Mouse (Mus musculus): Measurements from ENCODE around the gene Tubal3. TPM values are rescaled to one million over a fixed set of nuclear protein-coding genes. Genes with fewer than 3 reads are reported as not detected.

Tubal3 gene
- polyA plus RNA-seq, 1 experiment from 2014 or later, result not detected

DNA sequence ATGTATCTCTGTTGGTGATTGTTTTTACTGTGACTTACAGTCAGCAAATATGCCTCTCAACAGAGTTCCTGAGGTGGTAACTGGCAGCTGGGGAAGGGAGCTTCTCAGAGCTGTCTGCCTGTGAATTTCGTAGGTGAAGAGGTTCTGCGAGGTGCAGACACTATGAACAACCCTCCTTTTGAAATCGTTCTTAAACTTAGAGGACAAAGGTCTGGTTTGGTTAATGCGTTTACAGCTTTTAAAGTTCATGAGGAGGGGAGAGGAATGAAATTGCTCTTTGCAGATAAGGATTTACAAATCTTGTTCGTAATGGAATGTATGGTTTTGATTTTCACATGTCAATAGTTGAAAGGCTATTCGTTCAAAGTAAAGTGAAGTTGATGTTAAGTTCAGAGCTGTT, 7.6 kb downstream of the Tubal3 start:
- Histone ChIP-seq H3K4me1 (no peaks in the 10 kb centered on the region), H3K4me3 (no peak overlapping the region), H3K9ac (no peak overlapping the region), H3K27me3 (replicated peaks) (no peaks in the 10 kb centered on the region), H3K27ac (no peak overlapping the region), H3K36me3 (no peaks in the 10 kb centered on the region), H3K4me2 (no peak overlapping the region), H3K9me3 (replicated peaks) (no peaks in the 10 kb centered on the region)
- no peak for ATAC-seq
- 68% methylated on average over 6 of the region's 6 CpGs for WGBS (ENCODE audit: insufficient replicate concordance)

DNA sequence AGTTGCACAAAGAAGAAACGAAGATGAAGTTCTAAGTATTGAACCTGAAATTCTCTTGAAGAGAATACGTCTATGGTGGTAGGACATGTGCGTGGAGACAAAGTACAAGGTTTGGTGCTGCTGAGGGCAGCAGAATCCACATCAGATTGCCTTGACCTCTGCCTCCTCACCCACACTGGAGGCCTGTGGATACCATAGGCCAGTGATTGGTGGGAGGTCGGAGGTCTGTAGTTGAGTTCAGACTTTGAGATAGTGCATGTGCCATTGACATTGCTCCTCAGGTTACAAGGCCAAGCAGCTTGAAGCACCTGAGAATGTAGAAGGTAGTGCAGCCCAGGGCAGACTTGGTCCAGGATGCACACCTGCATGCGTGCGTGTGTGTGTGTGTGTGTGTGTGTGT, 8.0 kb downstream of the Tubal3 start:
- no peaks in the 10 kb centered on the region for H3K36me3 ChIP-seq
- H3K27me3 ChIP-seq (replicated peaks), result no peaks in the 10 kb centered on the region
- H3K9ac ChIP-seq, result no peak overlapping the region
- 66% methylated on average over 6 of the region's 6 CpGs for WGBS (ENCODE audit: insufficient replicate concordance)
- ATAC-seq, result peak; percentile 58; the same call in 1 of the 2 replicates
- no peak overlapping the region for H3K4me2 ChIP-seq
- no peak overlapping the region for H3K4me3 ChIP-seq
- H3K4me1 ChIP-seq, result no peaks in the 10 kb centered on the region
- no peaks in the 10 kb centered on the region for H3K9me3 ChIP-seq (replicated peaks)
- no peak overlapping the region for H3K27ac ChIP-seq

DNA sequence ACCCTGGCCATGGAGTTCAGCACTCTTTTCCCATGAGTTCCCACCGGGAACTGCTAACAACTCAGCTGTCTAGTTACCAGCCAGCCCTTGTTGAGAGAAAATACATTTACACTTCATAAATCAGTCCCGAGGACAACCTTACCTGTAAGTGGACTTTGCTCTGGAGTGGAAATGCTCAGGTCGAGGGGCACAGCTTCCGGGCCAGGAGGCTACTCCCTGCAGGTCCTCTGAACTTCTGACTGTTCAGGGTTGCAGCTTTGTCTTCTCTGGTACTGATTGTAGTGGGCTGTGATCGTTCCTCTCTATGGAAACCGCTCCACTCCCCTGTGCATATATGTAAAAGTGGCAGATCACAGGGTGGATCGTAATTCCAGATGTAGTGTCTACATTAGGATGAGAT, 26.6 kb downstream of the Tubal3 start:
- Histone ChIP-seq H3K27ac (no peak overlapping the region), H3K27me3 (replicated peaks) (no peaks in the 10 kb centered on the region), H3K9me3 (replicated peaks) (no peaks in the 10 kb centered on the region), H3K4me3 (no peak overlapping the region), H3K36me3 (no peaks in the 10 kb centered on the region), H3K4me1 (no peaks in the 10 kb centered on the region), H3K4me2 (no peak overlapping the region), H3K9ac (no peak overlapping the region)
- WGBS (ENCODE audit: insufficient replicate concordance), result 64% methylated on average over 7 of the region's 7 CpGs
- no peak for ATAC-seq

DNA sequence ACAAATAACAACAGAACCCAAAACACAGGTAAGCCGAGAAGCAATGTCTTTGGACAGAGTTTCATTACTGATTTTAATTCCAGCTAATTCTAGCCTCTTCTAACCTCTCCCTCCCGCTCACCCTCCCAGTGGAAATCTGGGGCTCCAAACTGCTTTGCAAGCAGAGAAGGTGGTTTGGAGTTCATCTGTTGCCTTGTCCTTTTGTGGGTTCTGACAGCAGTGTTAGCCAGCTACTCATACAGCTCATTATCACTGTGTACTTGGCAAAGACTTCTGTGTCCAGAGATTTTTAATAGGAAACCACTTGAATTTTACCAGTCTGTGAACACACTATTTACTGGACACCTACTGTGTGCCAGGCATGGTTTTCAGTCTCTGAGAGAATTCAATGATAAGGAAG, 27.2 kb downstream of the Tubal3 start, which contains the start of gene Ucn3:
Gene Ucn3 (minus strand): TSS at position 101 of the 400 bp plus-strand sequence.
- WGBS (ENCODE audit: insufficient replicate concordance), result 63% methylated on average over 2 of the region's 2 CpGs
- no peaks in the 10 kb centered on the region for H3K4me1 ChIP-seq
- H3K4me2 ChIP-seq, result no peak within 1 kb of the TSS
- H3K9me3 ChIP-seq (replicated peaks), result no peaks in the 10 kb centered on the region
- no peak within 1 kb of the TSS for H3K27ac ChIP-seq
- H3K9ac ChIP-seq, result no peak within 1 kb of the TSS
- H3K36me3 ChIP-seq, result no peaks in the 10 kb centered on the region
- no peaks in the 10 kb centered on the region for H3K27me3 ChIP-seq (replicated peaks)
- H3K4me3 ChIP-seq, result no peak within 1 kb of the TSS
- no peak for ATAC-seq

DNA sequence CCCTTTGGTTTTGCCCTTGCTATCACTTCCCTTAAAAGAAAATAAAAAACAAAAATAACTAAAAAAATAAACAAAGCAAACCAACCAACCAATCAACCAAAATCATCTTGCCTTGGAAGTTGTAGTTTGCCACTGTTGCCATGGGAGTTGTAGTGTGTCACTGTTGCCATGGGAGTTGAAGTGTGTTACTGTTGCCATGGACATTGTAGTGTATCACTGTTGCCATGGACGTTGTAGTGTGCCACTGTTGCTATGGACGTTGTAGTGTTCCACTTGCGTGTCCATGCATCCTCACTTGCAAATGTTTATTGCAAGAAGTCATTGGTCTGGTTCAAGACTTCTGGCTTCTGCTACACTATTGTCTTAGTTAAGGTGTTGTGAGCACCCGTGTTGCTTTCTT, 29.2 kb downstream of the Tubal3 start:
- Histone ChIP-seq H3K36me3 (no peaks in the 10 kb centered on the region), H3K9me3 (replicated peaks) (peaks cover 4% of the 10 kb centered on the region; the same call in 1 of the 2 replicates), H3K4me1 (no peaks in the 10 kb centered on the region), H3K27me3 (replicated peaks) (no peaks in the 10 kb centered on the region), H3K27ac (no peak overlapping the region), H3K9ac (no peak overlapping the region), H3K4me2 (no peak overlapping the region), H3K4me3 (no peak overlapping the region)
- no peak for ATAC-seq
- 70% methylated on average over 4 of the region's 4 CpGs for WGBS (ENCODE audit: insufficient replicate concordance)

DNA sequence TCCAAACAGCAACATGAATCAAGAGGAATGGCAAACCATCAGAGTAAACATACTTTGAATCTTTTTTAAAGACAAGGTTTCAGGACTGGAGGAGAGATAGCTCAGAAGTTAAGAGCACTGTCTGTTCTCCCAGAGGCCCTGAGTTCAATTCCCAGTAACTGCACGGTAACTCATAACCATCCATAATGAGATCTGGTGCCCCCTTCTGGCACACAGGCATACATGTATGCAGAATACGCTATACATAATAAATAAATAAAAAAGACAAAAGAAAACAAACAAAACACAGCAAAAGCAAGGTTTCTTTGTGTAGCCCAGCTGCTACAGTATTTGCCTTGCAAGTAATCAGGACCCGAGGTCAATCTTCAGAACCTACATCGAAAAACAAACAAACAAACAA, 31.4 kb downstream of the Tubal3 start:
- no peak overlapping the region for H3K27ac ChIP-seq
- H3K9me3 ChIP-seq (replicated peaks), result peaks cover 4% of the 10 kb centered on the region; the same call in 1 of the 2 replicates
- no peaks in the 10 kb centered on the region for H3K4me1 ChIP-seq
- no peak overlapping the region for H3K4me3 ChIP-seq
- no peak for ATAC-seq
- no peaks in the 10 kb centered on the region for H3K36me3 ChIP-seq
- 72% methylated on average over 4 of the region's 4 CpGs for WGBS (ENCODE audit: insufficient replicate concordance)
- no peak overlapping the region for H3K4me2 ChIP-seq
- no peaks in the 10 kb centered on the region for H3K27me3 ChIP-seq (replicated peaks)
- H3K9ac ChIP-seq, result no peak overlapping the region

DNA sequence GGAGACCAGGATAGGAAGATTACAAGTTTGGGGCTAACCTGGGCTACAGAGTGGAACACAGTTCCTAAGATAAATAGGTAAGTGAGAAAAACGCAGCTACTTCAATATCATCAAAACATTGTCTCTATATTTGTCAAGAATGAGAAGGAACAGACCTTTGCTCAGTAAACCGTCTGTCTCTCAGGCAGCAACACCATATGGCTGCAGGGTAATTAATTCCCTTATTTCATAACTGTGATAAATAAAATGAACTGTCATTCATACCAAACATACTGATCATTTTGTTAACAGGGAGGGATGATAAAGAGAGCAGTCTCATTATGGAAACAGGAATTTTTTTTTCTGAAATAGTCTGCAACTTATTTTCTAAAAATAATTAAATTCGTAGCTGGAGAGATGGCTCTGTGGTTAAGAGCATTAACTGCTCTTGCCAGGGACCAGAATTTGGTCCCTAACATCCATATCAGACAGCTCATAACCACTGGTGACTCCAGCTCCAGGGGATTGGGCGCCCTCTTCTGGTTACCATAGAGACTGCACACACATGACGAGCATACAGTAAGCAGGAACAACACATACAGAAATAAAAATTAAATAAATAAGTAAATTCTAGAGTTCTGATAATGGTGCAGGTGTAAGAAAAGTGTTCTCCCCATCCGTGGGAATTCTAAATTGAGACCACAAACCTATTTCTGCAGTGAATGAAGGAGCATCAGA, 33.3 kb downstream of the Tubal3 start:
- 60% methylated on average over 6 of the region's 6 CpGs for WGBS (ENCODE audit: insufficient replicate concordance)

DNA sequence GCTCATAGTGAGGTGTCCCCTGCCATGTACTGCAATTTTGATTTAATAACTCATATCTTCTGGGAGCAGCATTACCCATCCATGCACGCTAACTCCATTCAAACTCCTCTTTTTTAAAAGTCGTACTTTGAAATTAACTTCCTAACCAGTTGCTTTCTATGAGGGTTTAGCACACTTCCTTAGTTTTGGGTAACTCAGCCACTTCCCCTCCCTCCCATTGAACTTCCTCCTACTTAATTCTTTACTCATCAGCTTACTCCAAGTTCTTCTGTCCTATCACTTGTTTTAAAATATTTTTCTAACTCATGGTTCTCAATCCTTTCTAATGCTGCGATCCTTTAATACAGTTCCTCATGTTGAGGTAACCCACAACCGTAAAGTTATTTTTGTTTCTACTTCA, 50.8 kb downstream of the Tubal3 start:
- Histone ChIP-seq H3K36me3 (no peaks in the 10 kb centered on the region), H3K9me3 (replicated peaks) (no peaks in the 10 kb centered on the region), H3K4me3 (no peak overlapping the region), H3K27ac (no peak overlapping the region), H3K9ac (no peak overlapping the region), H3K4me1 (no peaks in the 10 kb centered on the region), H3K27me3 (replicated peaks) (no peaks in the 10 kb centered on the region), H3K4me2 (no peak overlapping the region)
- WGBS (ENCODE audit: insufficient replicate concordance), result 60% methylated on average over 4 of the region's 4 CpGs
- ATAC-seq, result no peak

More for the DNA sequence above, 33.3 kb downstream of the Tubal3 start:
- Histone ChIP-seq H3K27me3 (replicated peaks) (no peaks in the 10 kb centered on the region), H3K4me2 (no peak overlapping the region), H3K4me1 (no peaks in the 10 kb centered on the region), H3K9me3 (replicated peaks) (peaks cover 4% of the 10 kb centered on the region; the same call in 1 of the 2 replicates), H3K27ac (no peak overlapping the region), H3K9ac (no peak overlapping the region), H3K4me3 (no peak overlapping the region), H3K36me3 (no peaks in the 10 kb centered on the region)
- no peak for ATAC-seq

Small RNA genes within 50 kb of the gene (microRNA-seq; reads per million reads assigned to microRNA genes)
- not detected for gene Gm22460

Other genes with a start within 250 kb of the Tubal3 start
- gene Calml3, start 114.0 kb upstream of the Tubal3 start, polyA plus RNA-seq (2016; fragmentation: Nextera tagmentation; extraction: Ambion mirVana), result not detected in 2 replicates
- gene Calm4, start 80.5 kb upstream of the Tubal3 start, polyA plus RNA-seq (2016; fragmentation: Nextera tagmentation; extraction: Ambion mirVana), result not detected in 2 replicates
- gene Calm5, start 64.1 kb upstream of the Tubal3 start, polyA plus RNA-seq (2016; fragmentation: Nextera tagmentation; extraction: Ambion mirVana), result not detected in 2 replicates
- 67.4 and 73.0 TPM in 2 replicates for gene Net1, start 54 bp upstream of the Tubal3 start, polyA plus RNA-seq (2016; fragmentation: Nextera tagmentation; extraction: Ambion mirVana)
- gene Ucn3, start 27.1 kb downstream of the Tubal3 start, polyA plus RNA-seq (2016; fragmentation: Nextera tagmentation; extraction: Ambion mirVana), result not detected in 2 replicates
- gene Akr1c14, start 130.7 kb downstream of the Tubal3 start, polyA plus RNA-seq (2016; fragmentation: Nextera tagmentation; extraction: Ambion mirVana), result 0.12 and 0.13 TPM in 2 replicates
- gene Akr1c18, start 232.4 kb downstream of the Tubal3 start, polyA plus RNA-seq (2016; fragmentation: Nextera tagmentation; extraction: Ambion mirVana), result 0.47 and 0.63 TPM in 2 replicates

All from liver, embryonic 12.5 days (tissue).